Mouse (Mus musculus) left cerebral cortex, postnatal 14 days (tissue): ENCODE data around the gene Col4a1. TPM values are rescaled to one million over a fixed set of nuclear protein-coding genes. Genes with fewer than 3 reads are reported as not detected.

Source experiments
- DNase-seq, 2 experiments: peaks; one replicate each; pipeline ENCODE4 v3.0.0; 2021 to 2022; ENCODE audit warnings: low spot score in 2 of 2, mixed read lengths in 1 of 2
- intact Hi-C: fragments of 180-260 bp; cut with DNase I; formaldehyde crosslinking; loops from one replicate; pipeline ENCODE4 v1.15.1; 2025
- total RNA-seq, 2 experiments: library from RNA; stranded (reverse); gene quantifications; 2 replicates each; pipeline ENCODE4 v1.2.3; 2021

Col4a1 gene
- total RNA-seq, 2 experiments from 2014 or later = 108 to 118 TPM

DNA sequence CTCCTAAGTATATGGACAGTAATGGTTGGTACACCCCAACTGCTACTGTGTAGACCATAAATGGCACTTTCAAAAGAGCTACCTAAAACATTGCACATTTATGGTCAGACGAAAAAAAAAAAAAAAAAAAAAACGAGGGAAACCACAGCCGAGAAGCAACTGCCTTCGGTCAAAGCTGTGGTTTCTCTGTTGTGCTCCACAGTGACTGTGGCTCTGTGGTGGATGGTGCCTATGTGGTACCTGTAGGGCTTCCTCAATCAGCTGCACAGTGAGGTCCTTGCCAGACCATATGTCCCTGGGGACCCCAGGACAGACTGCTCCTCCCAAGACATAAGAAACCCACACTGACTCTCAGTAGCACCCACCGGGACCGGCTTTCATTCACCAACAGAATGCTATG is 36.3 kb downstream of the Col4a1 start:
- DNase-seq = no peak
- intact Hi-C loops = no loop called here

DNA sequence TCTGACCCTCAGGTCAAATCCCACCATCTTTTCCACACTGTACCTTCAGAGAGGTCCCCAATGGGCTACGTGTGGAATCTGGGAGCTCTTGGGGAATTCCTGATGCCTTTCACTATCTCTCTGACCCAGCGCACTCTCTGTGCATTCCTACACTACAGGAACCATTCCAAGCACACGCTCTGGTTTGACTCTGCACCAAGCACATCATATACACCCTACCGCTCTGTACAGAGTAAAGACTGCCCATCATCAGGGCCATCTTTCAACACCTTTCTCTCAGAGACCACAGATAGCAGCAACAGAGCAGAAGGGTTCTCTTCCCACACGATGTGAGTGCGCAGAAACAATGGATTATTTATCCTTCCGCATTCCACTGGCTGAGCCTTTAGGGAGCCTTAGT is 38.2 kb downstream of the Col4a1 start:
- intact Hi-C loops = no loop called here
- DNase-seq = no peak

DNA sequence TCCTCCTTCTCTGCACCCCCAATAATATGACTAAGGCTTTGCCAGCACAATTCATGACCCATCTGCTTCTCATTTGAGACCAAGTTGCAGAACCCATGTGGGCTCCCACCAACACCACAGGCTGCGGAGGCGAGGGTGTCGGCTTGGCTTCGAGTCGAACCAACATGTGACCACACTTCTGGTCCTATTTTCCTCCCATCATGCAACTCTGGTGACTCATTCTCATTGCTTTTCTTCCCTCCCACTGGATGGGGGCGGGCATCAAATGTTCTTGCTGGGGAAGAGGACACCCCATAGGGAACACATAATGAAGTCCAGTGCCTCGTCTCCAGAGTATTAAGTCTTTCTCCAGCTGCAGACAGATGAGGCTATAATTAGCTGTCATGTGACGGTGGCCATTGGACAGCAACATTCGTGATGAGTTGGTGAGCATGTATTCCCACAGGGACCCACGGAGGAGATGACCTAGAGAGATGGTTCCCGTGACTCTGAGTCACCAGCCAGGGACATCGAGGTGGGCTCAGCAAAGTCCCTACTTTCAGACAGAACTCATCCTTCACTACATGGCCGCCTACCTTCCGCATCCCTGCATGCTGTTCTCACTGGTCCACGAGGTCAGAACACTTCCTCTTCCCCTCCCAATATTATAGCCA is 39.0 kb downstream of the Col4a1 start:
- intact Hi-C loops = no loop called here
- DNase-seq = peak; percentile 67 to 83

DNA sequence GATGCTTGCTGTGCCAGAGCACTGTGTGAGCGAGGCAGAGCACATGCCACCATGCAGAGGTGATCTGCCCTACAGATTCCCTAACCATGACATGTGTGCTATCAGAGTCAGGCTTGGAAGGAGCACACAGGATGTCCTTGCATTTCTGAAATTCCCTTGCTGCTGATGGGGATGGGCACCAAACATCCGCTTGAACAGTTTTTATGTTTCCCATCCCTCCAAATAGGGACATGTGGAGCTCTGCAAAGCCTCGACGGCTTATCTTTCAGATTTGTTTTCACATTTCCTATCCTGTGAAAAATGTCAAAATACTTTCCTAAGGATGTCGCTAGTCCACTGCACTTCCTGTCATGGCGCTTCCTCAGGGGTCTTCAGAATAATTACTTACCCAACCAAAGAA is 40.4 kb downstream of the Col4a1 start:
- DNase-seq = no peak
- intact Hi-C loops = no loop called here

GRCm38 (mm10) chr8:11270826-11271225 is 41.8 kb downstream of the Col4a1 start:
- intact Hi-C loops = no loop called here
- peak; percentile 16 to 47 for DNase-seq

DNA sequence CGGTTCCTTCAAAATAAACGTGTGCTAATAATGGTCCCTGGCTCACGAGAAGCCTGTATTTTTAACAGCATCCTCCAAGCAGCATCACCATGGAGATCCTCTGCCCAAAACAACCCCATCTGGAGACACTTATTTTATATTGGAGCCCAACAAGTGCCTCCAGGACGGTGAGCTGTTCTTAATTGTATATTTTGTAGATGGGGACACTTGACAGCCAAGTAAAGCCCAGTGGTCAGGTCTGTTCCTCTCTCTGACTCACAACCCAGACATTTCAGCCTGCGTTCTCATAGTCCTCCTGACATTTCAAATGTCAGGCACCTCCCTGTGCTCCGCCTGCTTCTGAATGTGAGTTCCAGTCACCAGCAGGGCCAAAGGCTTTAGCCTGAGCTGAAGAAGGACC is 43.9 kb downstream of the Col4a1 start:
- intact Hi-C loops = loop anchor here (5.0 kb wide), 1 partner anchor 44 kb away; the partner anchor contains the start of genes Col4a1 and Col4a2
- DNase-seq = peak in 1 of 2 experiments; percentile 28

DNA sequence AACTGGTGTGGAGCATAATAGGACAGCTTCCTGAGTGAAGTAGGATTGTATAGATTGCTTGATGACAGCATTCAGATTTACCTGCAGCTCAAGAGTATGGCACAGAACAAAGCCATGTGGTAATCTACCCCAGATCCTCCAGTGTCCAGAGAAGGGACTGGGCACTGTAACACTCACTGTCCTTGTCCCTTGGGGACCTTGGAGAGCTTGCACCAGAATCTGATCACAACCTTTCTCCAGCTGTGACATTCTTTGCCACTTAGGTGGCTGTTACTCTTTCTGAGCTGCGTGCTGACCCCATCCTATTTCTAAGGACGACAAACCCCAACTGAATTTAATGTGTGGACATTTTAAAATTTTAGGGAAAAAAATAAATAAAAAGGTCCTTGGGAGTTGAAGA is 46.2 kb downstream of the Col4a1 start:
- intact Hi-C loops = loop anchor here (5.0 kb wide), 1 partner anchor 46 kb away; the partner anchor contains the start of genes Col4a1 and Col4a2
- DNase-seq = no peak

DNA sequence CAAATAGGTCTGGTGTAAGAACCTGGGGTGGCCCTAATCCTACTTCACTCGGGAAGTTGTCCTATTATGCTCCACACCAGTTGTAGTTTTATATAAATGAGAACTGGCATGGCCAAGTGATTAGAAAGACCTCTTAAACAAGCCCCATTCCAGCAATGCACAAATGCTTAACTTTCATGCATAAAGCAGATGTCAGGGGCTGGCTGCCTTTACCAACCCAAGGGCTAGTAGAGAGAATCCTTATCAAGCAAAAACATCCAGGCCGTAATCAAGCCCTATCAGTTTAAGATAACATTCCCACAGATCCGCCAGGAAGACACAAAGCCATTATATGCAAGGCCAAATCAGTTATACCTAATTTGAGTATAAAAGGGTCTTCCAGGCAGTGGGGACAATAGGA is 46.7 kb downstream of the Col4a1 start:
- intact Hi-C loops = loop anchor here (5.0 kb wide), 1 partner anchor 46 kb away; the partner anchor contains the start of genes Col4a1 and Col4a2

GRCm38 (mm10) chr8:11263848-11264247 is 48.8 kb downstream of the Col4a1 start:
- no peak for DNase-seq
- intact Hi-C loops = no loop called here

More for the DNA sequence above, 46.7 kb downstream of the Col4a1 start:
- no peak for DNase-seq

DNA sequence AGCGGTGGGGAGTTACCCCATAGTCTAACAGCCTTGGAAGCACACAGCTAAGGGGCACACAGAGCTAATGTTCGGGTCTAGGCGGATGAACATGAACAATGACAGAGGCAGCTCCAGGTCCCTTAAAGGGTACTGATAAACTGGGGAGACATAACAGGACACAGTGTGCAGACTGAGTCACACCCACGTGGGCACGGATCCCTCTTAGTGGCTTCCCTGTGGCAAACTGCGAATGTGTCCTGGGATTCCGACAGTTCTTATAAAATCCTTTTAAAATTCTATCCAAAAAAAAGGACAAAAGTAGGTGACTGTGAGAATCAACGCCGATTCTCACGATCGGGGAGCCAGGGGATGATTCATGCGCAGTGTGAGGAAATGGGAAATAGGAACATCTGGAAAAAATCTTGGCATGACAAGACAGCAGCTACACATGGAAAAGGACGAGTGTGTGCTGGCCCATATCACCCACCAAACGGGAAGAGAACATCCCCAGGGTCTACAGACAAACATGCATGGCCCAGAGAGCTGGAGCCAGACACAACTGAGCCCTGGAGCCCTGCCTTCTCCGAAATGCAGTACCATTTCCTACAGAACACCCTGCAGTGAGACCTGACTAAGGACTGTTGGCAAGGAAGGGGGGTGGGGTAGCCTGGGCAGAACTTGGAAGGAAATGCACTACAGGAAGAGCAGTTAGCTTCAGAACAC is 50.4 kb downstream of the Col4a1 start:
- intact Hi-C loops = no loop called here
- no peak for DNase-seq

DNA sequence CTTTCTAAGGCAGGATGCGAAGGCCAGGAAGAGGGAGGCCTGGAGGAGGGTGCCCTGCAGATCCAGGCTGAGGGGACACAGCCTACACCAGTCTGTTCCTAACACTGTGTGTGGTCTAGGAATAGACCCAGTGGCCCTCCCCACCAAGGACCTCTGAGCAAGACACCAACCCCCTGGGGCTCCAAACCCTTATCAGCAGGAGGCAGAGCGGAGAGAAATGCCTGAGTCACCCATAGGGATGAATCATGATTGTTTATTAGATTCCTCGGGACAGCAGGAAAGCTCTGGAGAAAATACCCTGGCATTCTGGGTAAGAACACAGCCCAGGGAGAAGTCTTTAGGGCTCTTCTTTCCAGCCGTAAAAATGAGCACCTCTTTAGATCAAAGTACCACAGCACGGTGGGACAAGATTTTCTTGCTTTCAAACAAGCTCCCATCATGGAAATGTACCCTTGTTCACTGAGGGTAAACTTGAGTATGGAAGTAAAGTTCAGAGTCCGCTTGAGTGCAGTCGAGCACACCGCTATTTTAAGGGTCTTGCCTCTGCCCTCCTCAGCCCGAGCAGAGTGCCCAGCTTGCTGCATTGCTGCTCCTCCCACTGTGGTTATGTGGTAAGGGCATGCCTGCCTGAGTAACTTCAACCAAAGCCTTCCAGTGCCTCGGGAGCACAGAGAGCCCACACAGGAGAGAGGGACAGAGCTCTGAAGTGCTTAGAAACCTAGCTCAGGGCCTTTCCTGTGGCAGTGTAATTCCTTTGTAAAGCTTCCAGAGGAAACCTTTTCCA is 52.6 kb downstream of the Col4a1 start:
- intact Hi-C loops = no loop called here
- DNase-seq = no peak

GRCm38 (mm10) chr8:11258517-11259136 is 54.0 kb downstream of the Col4a1 start:
- intact Hi-C loops = no loop called here
- no peak for DNase-seq

DNA sequence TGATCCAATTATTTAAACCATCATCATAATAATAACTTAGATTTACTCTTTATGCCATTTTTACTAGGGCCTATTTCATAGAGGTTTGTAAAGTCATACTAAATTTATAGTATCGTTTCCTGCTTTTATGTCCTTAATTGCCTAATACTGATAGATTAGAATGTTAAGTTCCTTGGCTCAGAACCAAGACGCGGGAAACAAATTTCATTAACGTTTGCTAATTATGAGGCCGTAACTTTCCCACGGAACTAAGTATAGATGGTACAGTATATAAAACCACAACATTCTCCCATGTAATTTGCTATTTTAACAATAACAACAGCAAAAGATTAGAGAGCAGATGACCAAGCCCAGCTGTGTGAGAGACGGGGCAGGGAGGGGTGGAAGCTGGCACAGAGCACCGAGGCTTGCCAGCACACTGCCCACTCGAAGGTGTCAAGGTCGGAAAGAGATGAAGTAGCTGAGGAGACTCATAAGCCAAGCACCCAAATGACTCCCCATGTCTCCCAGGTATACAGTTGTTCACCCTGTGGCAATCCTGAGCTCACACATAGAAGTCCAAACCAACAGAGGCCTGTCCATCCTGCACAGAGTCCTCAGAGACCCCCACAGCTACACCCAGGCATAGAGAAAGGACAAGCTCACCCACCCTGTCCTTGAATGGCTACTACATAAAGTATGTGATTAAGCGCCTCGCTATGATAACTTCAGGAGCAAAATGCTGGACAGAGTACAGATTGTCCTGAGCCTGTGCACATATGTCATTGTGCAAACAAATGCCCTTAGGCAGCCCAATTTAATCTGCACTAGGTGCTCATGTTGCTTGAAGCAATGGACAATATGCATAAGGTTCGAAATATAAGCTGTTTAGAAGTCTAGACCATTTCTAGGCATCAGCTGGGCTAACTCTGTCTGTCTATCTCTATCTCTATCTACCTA is 55.3 kb downstream of the Col4a1 start:
- no peak for DNase-seq

GRCm38 (mm10) chr8:11256405-11256804 is 56.2 kb downstream of the Col4a1 start:
- intact Hi-C loops = no loop called here
- no peak for DNase-seq

More for the DNA sequence above, 55.3 kb downstream of the Col4a1 start:
- intact Hi-C loops = no loop called here

GRCm38 (mm10) chr8:11255680-11256079 is 56.9 kb downstream of the Col4a1 start:
- intact Hi-C loops = no loop called here
- DNase-seq = no peak

GRCm38 (mm10) chr8:11254914-11255530 is 57.6 kb downstream of the Col4a1 start:
- intact Hi-C loops = loop anchor here (5.0 kb wide), 3 partner anchors 57 to 447 kb away; partner anchors contain the start of genes 1700016D06Rik, Col4a1 and Col4a2
- no peak for DNase-seq

- DNase-seq = no peak
- intact Hi-C loops = loop anchor here (5.0 kb wide), 3 partner anchors 58 to 448 kb away; partner anchors contain the start of genes 1700016D06Rik, Col4a1 and Col4a2
Measured at GRCm38 (mm10) chr8:11254510-11254909, 58.1 kb downstream of the Col4a1 start.

DNA sequence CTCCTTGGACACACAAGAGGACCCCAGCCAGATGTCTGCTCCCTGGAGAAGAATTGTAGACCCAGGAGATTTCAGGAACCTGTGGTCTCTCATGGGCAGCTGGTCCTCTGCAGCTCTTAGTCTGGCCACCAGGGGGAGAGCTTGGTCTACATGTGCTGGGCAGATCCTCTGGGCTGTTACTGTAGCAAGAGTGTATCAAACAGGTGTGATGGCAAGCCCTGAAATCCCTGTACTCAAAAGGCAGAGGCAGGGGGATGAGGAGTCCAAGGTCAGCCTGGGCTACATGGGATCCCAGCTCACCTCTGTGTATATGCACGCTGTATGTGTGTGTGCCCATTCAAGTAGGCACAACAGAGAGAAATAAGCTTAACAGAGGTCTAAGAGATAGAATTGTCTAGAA is 59.1 kb downstream of the Col4a1 start:
- intact Hi-C loops = loop anchor here (2.0 to 5.0 kb wide), 4 partner anchors 59 to 449 kb away; partner anchors contain the start of genes 1700016D06Rik, Col4a1 and Col4a2
- peak; percentile 91 to 92 for DNase-seq
